Mouse (Mus musculus) E14TG2a.4 (cell line): ENCODE measurements around the gene Hist1h2af.
"Not testable (repeated sequence)": the region's sequence is repeated elsewhere in the genome, so short reads cannot be mapped to it uniquely, and the experiment has no call there.

ENCODE experiments used
- H3K27me3 ChIP-seq: 2 replicates; pipeline ENCODE4 v1.6.1; 2014; ENCODE audit warnings: low read length, control low read depth; ENCODE audit not compliant: insufficient read depth
- H3K36me3 ChIP-seq: 2 replicates; pipeline ENCODE4 v1.6.1; 2014; ENCODE audit warnings: low read length, control low read depth; ENCODE audit not compliant: insufficient read depth
- H3K4me1 ChIP-seq: replicated peaks from 2 replicates; pipeline ENCODE4 v1.6.1; 2014; ENCODE audit warnings: low read depth, low read length, control low read depth
- H3K4me3 ChIP-seq: replicated peaks from 2 replicates; pipeline ENCODE4 v1.5.1; 2014; ENCODE audit warnings: mild to moderate bottlenecking, low read length
- H3K9me3 ChIP-seq: 2 replicates; pipeline ENCODE4 v1.6.1; 2014; ENCODE audit warnings: low read length, control low read depth
- CTCF ChIP-seq: conservative IDR thresholded peaks from 2 replicates; pipeline ENCODE4 v1.5.1; 2014; ENCODE audit warnings: low read length
- NANOG ChIP-seq: IDR thresholded peaks from 2 replicates; pipeline ENCODE4 v1.6.1; 2014; ENCODE audit warnings: borderline replicate concordance, low read length, mixed read lengths
- POU5F1 ChIP-seq: IDR thresholded peaks from 2 replicates; pipeline ENCODE4 v1.6.1; 2014; ENCODE audit warnings: low read length, borderline replicate concordance

Gene Hist1h2af

DNA sequence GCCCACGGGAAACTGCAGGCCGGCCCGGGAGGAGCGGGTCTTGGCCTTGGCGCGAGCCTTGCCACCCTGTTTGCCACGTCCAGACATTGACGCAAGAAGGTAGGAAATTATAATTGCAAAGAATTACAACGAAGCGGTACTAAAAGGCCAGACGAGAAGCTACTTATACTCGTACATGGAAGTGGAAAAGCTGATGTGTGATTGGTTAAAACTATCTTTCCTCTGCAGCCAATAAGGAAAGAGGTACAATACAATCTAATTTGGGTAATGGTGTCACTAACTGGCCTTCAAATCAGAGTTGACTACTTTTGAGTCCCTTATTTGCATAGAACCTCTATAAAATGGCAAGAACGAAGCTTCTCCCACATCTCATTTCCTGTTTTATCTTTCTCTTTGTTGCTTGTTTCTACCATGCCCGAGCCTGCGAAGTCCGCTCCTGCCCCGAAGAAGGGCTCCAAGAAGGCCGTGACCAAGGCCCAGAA is 37.4 kb downstream of the Hist1h2af start, which contains the start of the genes Hist1h2ae and Hist1h2bg:
Hist1h2ae (minus strand) TSS at position 199 of the 482 bp plus-strand sequence.
Hist1h2bg (plus strand) TSS at position 375 of the 482 bp plus-strand sequence.
- Histone ChIP-seq H3K4me1 (peaks cover 14% of the 10 kb centered on the region), H3K36me3 (no peaks in the 10 kb centered on the region), H3K4me3 (peak within 1 kb of the TSS; percentile 69), H3K27me3 (no peaks in the 10 kb centered on the region), H3K9me3 (no peaks in the 10 kb centered on the region)
- TF ChIP-seq NANOG (no peak), POU5F1 (no peak), CTCF (no peak)

- not testable (repeated sequence) for H3K9me3 ChIP-seq, H3K36me3 ChIP-seq, H3K27me3 ChIP-seq
- peaks cover 16% of the 10 kb centered on the region for H3K4me1 ChIP-seq
- peak overlapping the region; percentile 69 for H3K4me3 ChIP-seq
Observed at GRCm38 (mm10) chr13:23571504-23572217, 38.0 kb downstream of the Hist1h2af start.

GRCm38 (mm10) chr13:23572218-23573033 is 38.7 kb downstream of the Hist1h2af start:
- no peaks in the 10 kb centered on the region for H3K27me3 ChIP-seq
- H3K9me3 ChIP-seq: no peaks in the 10 kb centered on the region
- H3K4me1 ChIP-seq: peaks cover 24% of the 10 kb centered on the region
- TF ChIP-seq NANOG: no peak
- no peak for TF ChIP-seq CTCF
- TF ChIP-seq POU5F1: no peak
- H3K4me3 ChIP-seq: peak overlapping the region; percentile 69
- H3K36me3 ChIP-seq: no peaks in the 10 kb centered on the region

DNA sequence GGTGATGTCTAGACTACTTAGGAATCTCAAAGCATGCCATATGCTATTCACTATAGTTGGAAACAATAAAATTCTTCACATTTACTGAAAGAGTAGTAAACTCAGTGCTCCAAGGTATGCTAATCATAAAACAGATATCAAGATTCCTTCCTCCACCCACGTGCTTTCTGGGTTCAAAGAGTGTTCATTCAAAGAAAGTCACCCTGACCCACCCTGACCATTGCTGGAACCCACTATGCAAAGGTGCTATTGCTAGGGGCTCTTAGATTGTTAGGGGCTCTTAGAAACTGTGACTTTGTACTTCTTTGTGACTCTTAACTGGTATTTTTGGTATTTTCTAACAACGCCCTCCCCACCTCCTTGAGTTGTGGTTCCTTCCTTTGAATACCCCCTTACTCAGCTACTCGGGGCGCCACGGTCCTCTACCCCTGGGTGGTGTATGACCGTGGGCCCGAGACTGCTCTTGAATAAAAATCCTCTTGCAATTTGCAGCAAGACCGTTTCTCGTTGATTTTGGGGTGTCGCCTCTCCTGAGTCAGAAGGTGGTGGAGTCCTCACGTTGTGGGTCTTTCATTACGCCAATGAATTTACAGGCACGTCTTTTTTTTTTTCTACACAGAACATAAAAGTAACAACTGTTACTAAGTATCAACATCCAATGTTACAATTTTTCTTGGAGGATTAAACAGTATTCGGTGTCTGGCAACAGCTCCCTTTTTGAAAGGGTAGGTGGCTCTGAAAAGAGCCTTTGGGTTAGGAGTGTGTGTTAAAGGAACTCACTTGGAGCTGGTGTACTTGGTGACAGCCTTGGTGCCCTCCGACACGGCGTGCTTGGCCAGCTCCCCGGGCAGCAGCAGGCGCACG is 39.6 kb downstream of the Hist1h2af start:
- not testable (repeated sequence) for H3K36me3 ChIP-seq, H3K9me3 ChIP-seq, H3K27me3 ChIP-seq
- peaks cover 24% of the 10 kb centered on the region for H3K4me1 ChIP-seq
- H3K4me3 ChIP-seq: peak overlapping the region; percentile 65

DNA sequence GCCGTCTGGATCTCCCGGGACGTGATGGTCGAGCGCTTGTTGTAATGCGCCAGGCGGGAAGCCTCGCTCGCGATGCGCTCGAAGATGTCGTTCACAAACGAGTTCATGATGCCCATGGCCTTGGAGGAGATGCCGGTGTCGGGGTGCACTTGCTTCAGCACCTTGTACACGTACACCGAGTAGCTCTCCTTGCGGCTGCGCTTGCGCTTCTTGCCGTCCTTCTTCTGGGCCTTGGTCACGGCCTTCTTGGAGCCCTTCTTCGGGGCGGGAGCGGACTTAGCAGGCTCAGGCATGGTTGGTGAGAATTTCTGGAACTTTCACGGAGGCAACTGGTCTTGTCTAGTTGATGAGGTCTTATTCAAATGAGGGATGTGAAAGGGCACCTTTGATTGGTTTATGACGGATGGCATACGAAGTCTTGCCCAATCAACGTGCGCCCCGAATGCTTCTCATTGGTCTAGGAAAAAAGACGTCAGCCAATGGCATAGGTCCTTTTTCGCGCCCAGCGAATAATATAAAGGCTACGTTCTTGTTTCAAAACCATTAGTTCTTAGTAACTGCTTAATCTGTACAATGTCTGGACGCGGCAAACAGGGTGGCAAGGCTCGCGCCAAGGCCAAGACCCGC is 40.3 kb downstream of the Hist1h2af start, which contains the start of the genes Hist1h2bf and Hist1h2ad:
Hist1h2bf (minus strand) TSS at position 299 of the 627 bp plus-strand sequence.
Hist1h2ad (plus strand) TSS at position 484 of the 627 bp plus-strand sequence.
- Histone ChIP-seq H3K4me3 (peak within 1 kb of the TSS; percentile 78), H3K4me1 (peaks cover 24% of the 10 kb centered on the region)
- not testable (repeated sequence) for H3K27me3 ChIP-seq, H3K9me3 ChIP-seq, H3K36me3 ChIP-seq

- peak overlapping the region; percentile 78 for H3K4me3 ChIP-seq
- not testable (repeated sequence) for H3K9me3 ChIP-seq, H3K27me3 ChIP-seq
Observed at GRCm38 (mm10) chr13:23574546-23575170, 41.0 kb downstream of the Hist1h2af start.

GRCm38 (mm10) chr13:23575271-23575851 is 41.7 kb downstream of the Hist1h2af start, which contains the start of gene Hist1h3d:
TSS of gene Hist1h3d (plus strand) at chr13:23575763.
- TF ChIP-seq NANOG (peak; percentile 15; the same call in 1 of the 2 replicates), CTCF (no peak)
- no peaks in the 10 kb centered on the region for H3K36me3 ChIP-seq
- no peaks in the 10 kb centered on the region for H3K27me3 ChIP-seq
- H3K4me3 ChIP-seq: peak within 1 kb of the TSS; percentile 78
- H3K4me1 ChIP-seq: peaks cover 27% of the 10 kb centered on the region
- H3K9me3 ChIP-seq: no peaks in the 10 kb centered on the region

More at GRCm38 (mm10) chr13:23574546-23575170, 41.0 kb downstream of the Hist1h2af start:
- H3K4me1 ChIP-seq: peaks cover 24% of the 10 kb centered on the region
- H3K36me3 ChIP-seq: not testable (repeated sequence)

DNA sequence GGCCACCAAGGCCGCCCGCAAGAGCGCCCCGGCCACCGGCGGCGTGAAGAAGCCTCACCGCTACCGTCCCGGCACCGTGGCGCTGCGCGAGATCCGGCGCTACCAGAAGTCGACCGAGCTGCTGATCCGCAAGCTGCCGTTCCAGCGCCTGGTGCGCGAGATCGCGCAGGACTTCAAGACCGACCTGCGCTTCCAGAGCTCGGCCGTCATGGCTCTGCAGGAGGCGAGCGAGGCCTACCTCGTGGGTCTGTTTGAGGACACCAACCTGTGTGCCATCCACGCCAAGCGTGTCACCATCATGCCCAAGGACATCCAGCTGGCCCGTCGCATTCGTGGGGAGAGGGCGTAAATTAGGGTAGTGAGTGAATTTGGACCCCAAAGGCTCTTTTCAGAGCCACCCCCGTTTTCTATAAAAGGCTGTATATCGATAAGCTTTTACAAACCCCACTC is 42.2 kb downstream of the Hist1h2af start:
- H3K36me3 ChIP-seq, H3K9me3 ChIP-seq, H3K27me3 ChIP-seq: not testable (repeated sequence)
- H3K4me3 ChIP-seq: peak overlapping the region; percentile 78
- H3K4me1 ChIP-seq: peaks cover 32% of the 10 kb centered on the region
